Mouse (Mus musculus) Patski (cell line): ENCODE measurements at regions not wholly inside any gene's neighbourhood (a gene's known extent, or its start where the extent isn't known, plus 50 kb on each side); places are given as distances from the start of the nearest gene placed in this dataset.

Experiments
- ATAC-seq: fragments of 100-300 bp; one replicate; pipeline ENCODE4 v1.8.0; 2021
- CTCF ChIA-PET: fragments of 350-600 bp; sonication (Branson Sonifier 250); formaldehyde crosslinking; loops from one replicate; lab custom pipeline; 2022; ENCODE audit warnings: inconsistent platforms; lab: Charles Lee
- POLR2A ChIA-PET: fragments of 350-600 bp; sonication (Branson Sonifier 250); formaldehyde crosslinking; loops from one replicate; lab custom pipeline; 2022; ENCODE audit warnings: antibody characterized with exemption, inconsistent platforms; lab: Charles Lee
- DNase-seq: peaks from one replicate; pipeline ENCODE4 v3.0.0-alpha.2; 2011; ENCODE audit warnings: low read depth, low spot score
- H3K27me3 ChIP-seq: fragments of 371-371 bp; one replicate; pipeline ENCODE4 v1.5.1; 2021
- CTCF ChIP-seq: fragments of 100-300 bp; IDR thresholded peaks from one replicate; pipeline ENCODE4 v1.5.1; 2021
- in situ Hi-C: fragments of 300-500 bp; cut with MboI; formaldehyde crosslinking; loops from 3 replicates; pipeline ENCODE4 v1.11.1; 2018; ENCODE audit warnings: low pct_unique_long_range_greater_than_20kb, mixed read lengths

DNA sequence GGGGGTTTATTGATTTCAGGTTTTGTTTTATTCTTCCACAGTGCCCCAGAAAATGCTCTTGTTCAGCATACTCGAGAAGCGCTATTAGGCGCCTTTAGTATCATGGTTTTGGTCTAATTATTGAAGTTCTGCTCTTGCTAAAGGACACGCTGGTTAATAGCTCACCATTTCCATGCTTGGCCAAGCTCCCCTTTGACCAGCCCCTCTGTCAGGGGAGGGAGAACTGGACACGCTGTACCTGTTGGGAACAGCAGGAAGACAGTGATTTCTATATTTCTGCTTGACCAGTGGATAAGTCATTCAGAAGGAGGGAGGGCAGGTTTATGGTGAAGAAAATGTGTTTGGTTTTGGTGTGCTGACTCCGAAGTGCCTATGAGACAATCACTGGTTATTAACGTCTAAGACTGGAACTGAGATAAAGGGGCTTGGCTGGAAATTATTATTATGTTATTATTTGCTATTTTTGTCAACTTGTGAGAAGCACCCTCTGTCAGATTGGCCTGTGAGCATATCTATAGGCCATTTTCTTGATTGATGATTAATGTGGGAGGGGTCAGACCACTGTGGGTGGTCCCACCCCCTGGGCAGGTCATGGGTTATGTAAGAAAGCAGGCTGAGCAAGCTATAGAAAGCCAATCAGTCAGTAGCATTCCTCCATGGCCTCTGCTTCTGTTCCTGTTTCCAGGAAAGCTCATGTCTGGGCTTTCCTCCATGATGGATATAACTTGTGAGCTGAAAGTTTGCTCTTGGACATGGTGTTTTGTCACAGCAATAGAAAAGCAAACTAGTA, 51.2 kb upstream of the Tanc2 start:
- POLR2A ChIA-PET: interaction anchor here (0.9 kb wide), 1 partner anchor 10 kb away, joined by 3 read pairs; no protein-coding TSS in a partner anchor

DNA sequence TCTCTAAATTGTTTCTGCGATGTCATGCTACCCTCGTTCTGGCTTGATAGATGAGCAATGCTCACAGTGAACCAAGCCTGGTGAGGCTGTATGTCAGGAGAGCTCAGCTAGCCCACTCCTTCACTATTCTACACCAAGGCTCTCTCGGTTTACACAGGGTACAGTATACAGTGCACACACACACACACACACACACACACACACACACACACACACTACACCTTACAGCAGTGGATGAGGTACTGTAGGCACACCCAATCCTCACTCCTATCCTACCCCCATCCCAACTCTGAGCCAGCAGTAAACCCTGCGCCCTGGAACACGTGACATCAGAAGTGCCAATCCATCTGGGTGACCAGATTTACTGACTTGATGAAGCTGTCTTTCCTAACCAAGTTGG, 57.2 kb upstream of the Tanc2 start:
- no peak for TF ChIP-seq CTCF
- ATAC-seq: no peak
- no peaks in the 10 kb centered on the region for H3K27me3 ChIP-seq
- ChIA-PET CTCF (no interaction called here), POLR2A (no interaction called here)
- DNase-seq: no peak
- in situ Hi-C loops: no loop called here

More for the DNA sequence above, 51.2 kb upstream of the Tanc2 start:
- ATAC-seq (no peak), DNase-seq (no peak)
- H3K27me3 ChIP-seq: no peaks in the 10 kb centered on the region
- in situ Hi-C loops: no loop called here
- no peak for TF ChIP-seq CTCF
- CTCF ChIA-PET: interaction anchor here (1.3 to 2.0 kb wide), 2 partner anchors 9 kb away, joined by 4 read pairs; no protein-coding TSS in a partner anchor

DNA sequence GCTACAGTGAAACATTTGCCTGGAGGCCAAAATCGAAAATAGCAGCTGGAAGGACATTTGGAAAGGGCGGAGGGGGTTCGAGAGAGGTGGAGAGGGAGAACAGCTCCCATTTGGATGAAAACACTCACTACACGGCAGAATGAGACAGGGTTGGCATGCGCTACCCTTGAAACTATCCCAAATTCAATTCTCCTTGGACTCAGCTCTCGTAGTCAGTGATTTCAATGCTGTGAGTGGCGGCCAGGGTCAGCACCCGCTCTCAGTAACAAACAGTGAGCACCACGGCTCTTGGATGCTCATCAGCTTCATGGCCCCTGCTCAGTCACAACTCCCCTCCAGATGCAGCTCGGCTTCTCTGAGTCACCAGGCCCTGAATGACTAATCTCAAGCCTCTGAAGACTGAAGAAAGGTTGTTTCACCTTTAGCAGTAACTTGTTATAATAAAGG, 59.1 kb upstream of the Tanc2 start:
- in situ Hi-C loops: no loop called here
- CTCF ChIA-PET: interaction anchor here (0.9 to 1.3 kb wide), 5 partner anchors 13 to 381 kb away, joined by 3 read pairs; no protein-coding TSS in a partner anchor
- TF ChIP-seq CTCF: no peak
- POLR2A ChIA-PET: no interaction called here
- DNase-seq (no peak), ATAC-seq (no peak)
- H3K27me3 ChIP-seq: no peaks in the 10 kb centered on the region

DNA sequence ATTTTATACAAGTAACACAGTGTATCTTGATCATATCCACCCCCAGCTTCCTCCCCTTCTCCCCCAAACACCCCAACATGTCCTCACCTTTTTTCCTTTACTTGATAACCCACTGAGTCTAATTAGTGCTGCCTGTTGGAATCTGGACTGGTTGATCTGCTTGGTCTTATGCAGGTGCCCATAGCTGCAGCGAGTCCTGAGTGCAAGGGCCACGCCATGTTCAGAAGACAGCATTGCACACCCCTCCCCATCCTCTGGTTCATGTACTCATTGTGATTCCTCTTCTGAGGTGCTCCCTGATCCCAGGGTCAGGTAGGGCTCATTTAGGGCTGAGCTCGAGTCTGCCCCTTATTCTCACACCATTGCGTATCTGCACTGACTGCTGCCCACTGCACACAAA, 63.7 kb upstream of the Tanc2 start:
- ATAC-seq (no peak), DNase-seq (no peak)
- TF ChIP-seq CTCF: no peak
- no peaks in the 10 kb centered on the region for H3K27me3 ChIP-seq
- CTCF ChIA-PET: interaction anchor here (1.0 kb wide), 1 partner anchor 10 kb away, joined by 3 read pairs; no protein-coding TSS in a partner anchor
- in situ Hi-C loops: no loop called here
- POLR2A ChIA-PET: no interaction called here

DNA sequence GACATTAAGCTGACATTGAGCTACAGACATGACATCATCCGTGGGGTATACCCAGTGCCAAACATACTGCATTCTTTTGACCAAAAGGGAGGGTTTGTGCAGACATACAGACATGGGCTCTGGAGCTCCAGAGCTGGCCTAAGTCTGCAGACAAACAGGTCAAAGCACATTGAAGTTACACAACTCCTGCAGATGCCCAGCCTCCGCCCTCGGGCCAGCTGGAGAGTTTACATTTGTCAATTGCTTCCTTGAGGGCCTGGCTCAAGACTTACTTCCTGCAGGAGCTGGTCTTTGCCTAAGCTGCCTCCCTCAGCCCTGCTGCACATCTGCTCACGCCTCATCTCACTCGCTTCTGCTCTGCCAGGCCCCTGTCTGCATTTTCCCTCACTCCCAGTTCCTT, 64.2 kb upstream of the Tanc2 start:
- ATAC-seq (no peak), DNase-seq (no peak)
- ChIA-PET POLR2A (no interaction called here), CTCF (interaction anchor here (1.0 kb wide), 1 partner anchor 10 kb away, joined by 3 read pairs; no protein-coding TSS in a partner anchor)
- in situ Hi-C loops: no loop called here
- no peaks in the 10 kb centered on the region for H3K27me3 ChIP-seq
- TF ChIP-seq CTCF: no peak

DNA sequence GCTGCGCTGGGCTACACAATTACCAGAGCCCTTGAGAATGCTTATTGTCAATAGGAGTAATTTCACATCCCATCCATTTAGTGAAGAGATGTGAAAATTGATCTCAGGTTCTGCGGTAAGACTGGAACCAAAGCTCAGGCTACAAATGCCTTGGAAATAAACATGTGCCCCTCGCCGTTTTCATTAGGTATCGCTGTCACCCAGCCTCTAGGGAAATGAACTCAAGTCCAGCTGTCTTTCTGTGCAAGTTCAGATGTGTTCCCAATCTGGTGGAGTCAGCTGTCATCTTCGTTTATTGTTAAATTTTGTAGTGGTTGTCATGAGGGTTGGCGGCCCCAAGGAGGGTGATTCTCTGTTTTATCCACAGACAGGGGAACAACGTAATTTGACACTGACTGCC, 65.4 kb upstream of the Tanc2 start:
- ChIA-PET CTCF (interaction anchor here (0.8 kb wide), 1 partner anchor 13 kb away, joined by 3 read pairs; no protein-coding TSS in a partner anchor), POLR2A (no interaction called here)
- in situ Hi-C loops: no loop called here
- no peak for TF ChIP-seq CTCF
- no peak for ATAC-seq
- DNase-seq: no peak
- H3K27me3 ChIP-seq: no peaks in the 10 kb centered on the region

DNA sequence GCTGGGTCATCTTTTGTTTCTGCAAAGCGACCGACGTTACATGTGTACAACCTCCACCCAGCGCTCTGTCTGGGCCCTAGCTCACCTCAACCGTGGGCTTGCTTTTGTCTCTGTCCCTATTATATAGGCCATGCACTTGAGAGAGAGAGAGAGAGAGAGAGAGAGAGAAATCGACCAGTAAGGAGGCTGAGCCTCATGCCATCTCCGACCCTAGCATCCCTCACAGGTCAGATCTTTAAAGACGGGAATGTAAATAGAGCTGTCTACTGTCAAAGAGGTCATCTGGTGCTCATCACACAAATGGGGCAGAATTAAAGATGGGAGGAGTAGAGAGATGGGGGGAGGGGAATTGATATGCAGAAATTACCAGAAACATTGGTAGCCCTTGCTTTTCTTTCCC, 66.0 kb upstream of the Tanc2 start:
- in situ Hi-C loops: no loop called here
- ChIA-PET POLR2A (no interaction called here), CTCF (interaction anchor here (0.8 kb wide), 1 partner anchor 12 kb away, joined by 3 read pairs; no protein-coding TSS in a partner anchor)
- H3K27me3 ChIP-seq: no peaks in the 10 kb centered on the region
- no peak for TF ChIP-seq CTCF
- ATAC-seq (no peak), DNase-seq (no peak)

DNA sequence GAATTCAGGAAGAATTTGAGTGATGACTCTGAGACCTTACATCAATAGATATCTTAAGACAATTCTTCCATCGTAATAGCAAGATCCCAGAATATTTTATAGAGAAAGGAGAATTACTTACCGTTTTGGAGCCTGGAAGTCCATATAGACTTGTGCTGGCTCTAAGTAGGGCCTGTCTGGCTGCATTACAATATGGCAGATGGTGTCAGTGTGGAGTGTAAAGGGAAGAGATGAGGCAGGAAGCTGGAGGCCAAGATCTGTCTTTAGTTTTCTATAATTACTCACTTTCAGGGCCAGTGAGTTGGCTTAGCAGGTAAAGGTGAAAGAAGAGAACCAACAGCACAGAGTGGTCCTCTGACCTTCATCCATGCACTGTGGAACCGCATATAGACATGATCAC, 63.9 kb upstream of the March10 start:
- CTCF ChIA-PET: no interaction called here
- ATAC-seq (no peak), DNase-seq (no peak)
- no peaks in the 10 kb centered on the region for H3K27me3 ChIP-seq
- in situ Hi-C loops: no loop called here
- POLR2A ChIA-PET: no interaction called here
- no peak for TF ChIP-seq CTCF

DNA sequence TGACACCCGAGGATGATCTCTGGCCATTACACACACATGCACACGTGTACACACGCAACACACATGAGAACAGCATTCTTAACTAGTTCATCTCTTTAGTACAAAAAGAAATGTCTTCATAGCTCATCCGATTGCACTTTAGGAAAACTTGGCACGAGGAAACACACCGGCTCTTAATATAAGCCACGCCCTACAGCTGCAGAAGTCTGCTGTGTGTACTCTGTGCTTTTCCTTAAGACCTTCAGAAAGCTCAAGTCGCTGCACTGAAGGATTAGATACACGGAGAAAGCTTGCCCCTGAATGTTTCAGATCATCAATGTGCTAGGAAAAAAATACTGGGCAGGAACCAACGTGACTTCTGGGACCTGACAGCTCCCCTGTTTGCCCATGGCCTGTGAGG, 56.7 kb upstream of the March10 start:
- ATAC-seq (no peak), DNase-seq (no peak)
- ChIA-PET CTCF (no interaction called here), POLR2A (interaction anchor here (0.5 kb wide), 1 partner anchor 15 kb away, joined by 4 read pairs; no protein-coding TSS in a partner anchor)
- no peak for TF ChIP-seq CTCF
- H3K27me3 ChIP-seq: no peaks in the 10 kb centered on the region
- in situ Hi-C loops: no loop called here

DNA sequence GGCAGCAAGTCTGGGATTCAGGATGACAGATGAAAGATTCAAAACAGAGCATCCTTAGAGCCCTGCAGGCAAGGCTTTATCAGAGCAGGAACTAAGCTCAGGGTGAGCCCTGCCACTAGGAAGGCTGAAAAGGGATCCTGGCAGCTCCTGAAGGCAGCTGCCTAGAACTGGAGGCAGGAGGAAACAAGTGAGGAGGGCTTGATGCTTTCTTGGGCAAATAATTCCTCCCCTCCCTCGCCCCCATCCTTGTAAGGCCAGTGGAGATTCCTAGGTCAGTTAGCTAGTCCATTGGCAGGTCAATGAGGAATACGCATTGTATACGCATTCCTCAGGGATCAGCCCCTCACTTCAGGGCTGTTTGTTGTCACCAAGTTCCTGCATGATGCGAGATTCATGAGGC, 54.1 kb upstream of the March10 start:
- no peak for TF ChIP-seq CTCF
- ATAC-seq: no peak
- POLR2A ChIA-PET: interaction anchor here (0.5 kb wide), 1 partner anchor 642 kb away, joined by 3 read pairs; no protein-coding TSS in a partner anchor
- no peaks in the 10 kb centered on the region for H3K27me3 ChIP-seq
- DNase-seq: no peak
- in situ Hi-C loops: no loop called here
- CTCF ChIA-PET: no interaction called here

DNA sequence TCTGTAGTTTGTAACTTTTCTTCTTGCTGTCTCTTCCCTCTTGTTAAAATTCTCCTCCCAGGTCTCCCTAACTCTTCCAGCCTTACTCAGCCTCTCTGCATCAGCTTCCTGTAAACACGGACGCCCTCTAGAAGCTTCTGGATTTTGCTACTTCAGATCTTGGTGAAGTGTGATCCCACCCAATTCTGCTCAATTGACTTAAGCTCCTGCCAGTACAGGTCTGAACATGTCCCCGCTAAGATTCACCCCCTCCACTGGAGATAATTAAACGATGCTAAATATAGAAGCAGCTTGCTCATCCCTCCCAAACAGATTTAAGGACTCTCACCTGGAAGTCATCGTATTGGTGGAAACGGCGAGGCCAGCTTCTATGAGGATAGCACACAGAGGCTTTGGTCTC, 53.5 kb upstream of the March10 start:
- ATAC-seq (no peak), DNase-seq (no peak)
- no peak for TF ChIP-seq CTCF
- in situ Hi-C loops: no loop called here
- no peaks in the 10 kb centered on the region for H3K27me3 ChIP-seq
- CTCF ChIA-PET: no interaction called here
- POLR2A ChIA-PET: interaction anchor here (0.5 kb wide), 1 partner anchor 643 kb away, joined by 3 read pairs; no protein-coding TSS in a partner anchor
